Mouse (Mus musculus) WW6 (cell line): Measurements from ENCODE around the gene Rap1gap2.

Experiments
- DNase-seq: peaks from one replicate; pipeline ENCODE4 v3.0.0-alpha.2; 2013; ENCODE audit warnings: low read depth, low spot score

Rap1gap2 gene

GRCm38 (mm10) chr11:74462651-74463050, 148.1 kb downstream of the Rap1gap2 start:
- DNase-seq: no peak

DNA sequence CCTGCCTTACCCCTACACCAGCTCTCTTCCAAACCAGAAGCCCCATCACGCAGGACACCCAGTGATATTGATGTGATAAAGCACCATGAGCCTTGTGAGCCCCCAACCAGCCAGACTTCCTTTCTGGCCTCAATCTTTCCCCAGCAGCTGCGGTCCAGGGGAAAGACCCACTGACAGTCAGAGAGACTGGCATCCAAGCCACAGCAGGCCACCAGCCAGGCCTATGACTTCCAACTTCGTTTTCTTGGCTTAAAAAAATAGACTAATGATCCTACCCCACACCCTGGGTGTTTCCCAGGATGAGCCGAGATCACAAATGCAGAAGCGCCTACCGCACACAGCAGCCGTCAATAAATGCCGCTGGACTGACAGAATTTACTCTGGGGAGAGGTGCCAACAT, 151.1 kb downstream of the Rap1gap2 start:
- no peak for DNase-seq

GRCm38 (mm10) chr11:74458400-74458799, 152.3 kb downstream of the Rap1gap2 start:
- DNase-seq: no peak

DNA sequence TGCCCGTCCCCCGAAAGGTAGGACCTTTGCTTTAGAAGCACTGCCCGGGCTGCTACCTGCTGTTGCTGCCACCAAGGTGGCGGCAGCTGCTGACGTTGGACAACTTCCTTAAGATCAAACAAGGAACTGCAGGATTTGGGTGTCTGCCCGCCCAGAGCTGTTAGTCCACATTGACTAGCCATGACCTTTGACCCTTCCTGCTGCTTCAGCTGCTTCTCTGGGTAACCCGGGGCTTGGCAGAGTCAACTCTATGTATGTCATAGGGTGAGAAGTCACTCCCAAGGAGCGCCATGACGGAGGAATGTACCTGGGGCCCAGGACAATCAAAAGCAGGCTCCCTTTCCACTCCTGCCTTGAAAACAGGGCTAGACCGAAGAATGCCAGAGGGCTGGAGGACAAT, 153.5 kb downstream of the Rap1gap2 start:
- DNase-seq: no peak

DNA sequence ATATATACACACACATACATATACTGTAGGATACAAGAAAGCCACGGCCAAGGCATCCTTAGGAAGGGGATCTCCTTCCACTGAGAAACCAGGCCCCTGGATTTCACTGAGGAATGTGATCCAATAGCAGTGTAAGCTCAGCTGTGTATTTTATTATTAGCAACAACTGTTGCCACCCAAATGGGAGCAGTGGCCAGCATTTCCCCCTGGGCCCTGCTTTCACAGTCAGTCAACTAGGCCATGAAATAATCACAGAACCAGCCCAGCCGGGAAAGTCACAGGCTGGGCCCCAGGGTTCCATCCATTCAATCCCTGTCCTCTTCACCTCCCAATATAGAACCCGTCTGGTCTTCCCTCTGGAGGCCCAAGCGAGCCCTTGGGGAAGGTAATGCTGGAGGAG, 162.2 kb downstream of the Rap1gap2 start:
- no peak for DNase-seq

DNA sequence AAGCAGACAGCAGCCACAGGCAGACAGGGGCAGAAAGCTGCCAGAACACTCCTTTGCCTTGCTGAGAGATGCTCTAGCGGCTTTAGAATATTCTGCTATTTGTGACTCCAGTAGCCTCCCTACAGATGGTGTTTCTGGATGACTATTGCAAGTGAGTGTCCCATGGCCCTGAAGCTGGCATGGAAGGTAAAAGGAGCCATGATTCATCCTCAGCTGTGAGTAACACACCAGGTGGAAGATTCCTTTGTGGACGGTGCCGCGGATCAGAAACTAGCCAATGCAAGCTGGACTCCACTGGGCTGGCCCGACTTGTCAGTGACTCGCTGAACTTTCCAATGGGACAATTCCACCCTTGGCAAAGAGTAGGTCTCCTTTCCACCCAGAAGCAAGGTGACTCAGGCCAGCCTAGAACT, 162.7 kb downstream of the Rap1gap2 start:
- DNase-seq: no peak

DNA sequence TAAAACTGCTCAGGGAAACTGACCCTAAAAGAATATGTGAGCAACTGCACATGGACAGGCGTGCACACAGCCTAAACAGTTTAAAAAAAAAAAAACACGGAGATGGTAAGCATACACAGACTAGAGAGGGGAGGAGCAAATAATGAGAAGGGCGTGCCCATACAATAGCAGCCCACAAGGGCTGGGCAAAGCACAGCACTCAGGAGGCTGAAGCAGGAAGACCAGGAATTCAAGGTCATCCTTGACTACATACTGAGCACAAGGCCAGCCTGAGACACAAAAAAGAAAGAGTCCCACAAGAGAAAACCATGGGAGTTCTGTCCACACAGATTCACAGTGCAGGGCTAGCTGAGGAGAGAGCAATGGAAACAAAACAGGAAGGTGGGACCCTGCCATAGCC, 165.1 kb downstream of the Rap1gap2 start:
- DNase-seq: no peak

- no peak for DNase-seq
These were observed 166.8 kb downstream of the Rap1gap2 start for GRCm38 (mm10) chr11:74443924-74444256.

GRCm38 (mm10) chr11:74443147-74443923, 167.4 kb downstream of the Rap1gap2 start:
- no peak for DNase-seq

- DNase-seq: no peak
These were observed 168.3 kb downstream of the Rap1gap2 start for GRCm38 (mm10) chr11:74442396-74442795.

DNA sequence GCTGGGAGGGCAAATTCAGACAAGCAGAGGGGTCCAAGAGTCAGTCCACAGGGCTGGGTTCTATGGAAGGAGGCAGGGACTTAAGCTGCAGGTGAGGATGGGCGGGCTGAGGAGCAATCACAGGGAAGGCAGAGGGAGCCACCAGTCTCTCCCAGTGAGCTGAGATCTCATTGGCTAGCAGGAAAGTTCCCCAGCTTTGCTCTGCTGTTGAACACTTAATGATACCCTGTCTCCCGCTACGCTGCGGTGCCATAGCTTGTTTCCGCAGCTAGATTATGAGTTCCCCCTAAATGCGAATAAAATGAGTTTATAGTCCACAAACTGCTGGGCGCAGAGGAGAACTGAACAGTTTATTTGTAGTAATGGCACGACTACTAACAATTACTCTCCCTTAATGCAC, 170.6 kb downstream of the Rap1gap2 start:
- no peak for DNase-seq

DNA sequence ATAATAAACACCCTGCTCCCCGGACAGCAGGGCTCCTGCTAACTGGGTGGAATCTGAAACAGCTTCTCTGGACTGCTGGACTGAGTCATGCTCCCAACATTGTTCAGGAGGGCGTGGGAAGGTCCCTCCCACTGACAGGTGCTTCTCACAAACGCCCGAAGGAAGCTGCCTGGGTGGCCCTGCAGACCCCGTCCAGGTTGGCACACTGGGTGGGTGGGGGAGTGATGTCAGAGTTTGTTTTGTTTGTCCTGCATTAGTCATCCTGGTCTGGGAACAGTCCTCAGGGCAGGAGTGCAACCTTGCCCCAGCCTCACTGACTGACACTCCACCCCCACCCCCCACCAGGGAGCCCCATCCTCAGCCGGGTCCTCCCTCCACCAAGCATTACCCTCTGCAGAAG, 171.5 kb downstream of the Rap1gap2 start:
- DNase-seq: no peak

- DNase-seq: no peak
These were observed 172.5 kb downstream of the Rap1gap2 start for GRCm38 (mm10) chr11:74438249-74438648.

DNA sequence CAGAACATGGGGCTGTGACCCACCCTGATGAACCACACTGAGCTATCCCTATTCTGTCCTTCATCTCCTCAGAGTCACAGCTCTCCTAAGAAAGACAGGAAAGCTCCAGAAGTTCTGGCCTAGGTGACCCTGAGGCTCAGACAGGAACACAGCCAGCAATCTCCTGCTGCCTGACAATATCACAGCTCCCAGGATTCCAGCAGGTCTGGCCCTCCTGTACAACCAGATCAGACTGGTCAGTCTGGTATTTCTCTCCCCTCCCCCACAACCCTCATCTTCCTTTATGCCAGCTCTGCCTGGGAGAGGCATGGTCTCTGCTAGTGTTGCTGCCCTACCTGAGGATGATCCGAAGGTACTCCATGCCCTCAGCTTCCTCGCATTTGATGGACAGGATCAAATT, 175.3 kb downstream of the Rap1gap2 start:
- DNase-seq: no peak

DNA sequence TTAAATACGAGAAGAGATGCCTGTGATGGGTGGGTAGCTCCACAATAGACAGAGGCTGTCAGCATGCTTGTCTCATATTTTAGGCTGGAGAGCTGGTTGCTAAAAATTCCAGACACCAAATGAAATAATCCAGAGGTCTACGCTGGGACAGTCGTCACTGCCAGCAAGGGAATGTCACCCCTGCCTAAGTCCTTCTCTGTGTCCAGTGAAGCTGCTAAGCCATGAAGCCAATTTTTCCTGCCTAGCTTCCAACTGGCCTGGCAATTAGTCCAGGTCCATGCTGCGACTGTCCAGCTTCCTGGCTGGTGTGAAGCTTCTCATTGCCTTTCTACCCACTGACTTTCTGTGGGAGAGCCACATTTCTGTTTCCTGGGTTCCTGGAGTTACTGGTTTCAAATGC, 177.7 kb downstream of the Rap1gap2 start:
- DNase-seq: no peak

DNA sequence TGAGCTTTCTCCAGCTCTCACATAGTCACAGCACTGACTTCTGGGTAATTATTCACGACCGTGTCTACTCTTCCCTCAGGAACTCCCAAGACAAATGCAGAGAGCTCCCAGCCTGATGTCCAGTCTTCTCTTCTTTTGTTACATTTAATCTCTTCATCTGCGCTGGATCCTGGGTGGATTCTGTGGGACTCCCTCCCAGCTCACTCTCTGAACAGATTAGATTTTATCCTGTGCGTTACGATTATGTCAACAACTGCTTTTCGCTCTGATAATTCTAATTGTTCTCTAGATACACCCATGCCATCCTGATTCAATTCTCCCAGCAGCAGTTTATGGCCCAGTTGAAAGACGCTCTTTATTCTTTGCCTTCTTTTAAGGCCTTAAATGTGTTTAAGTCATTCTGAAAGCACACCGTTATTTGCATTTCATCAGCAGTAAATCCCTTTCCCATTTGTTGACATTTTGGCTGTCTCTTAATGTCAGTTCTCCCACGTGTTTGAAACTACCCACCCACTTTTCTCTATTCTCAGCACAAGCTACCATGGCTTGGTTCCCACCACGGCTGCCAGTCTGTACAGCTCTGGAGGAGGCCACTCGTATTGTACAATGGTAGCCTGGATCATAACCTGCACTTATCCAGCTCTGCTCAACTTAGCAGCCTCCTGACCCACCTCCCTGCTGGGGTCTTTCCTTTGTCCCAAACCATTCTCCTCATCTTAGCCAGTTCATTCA, 180.8 kb downstream of the Rap1gap2 start:
- no peak for DNase-seq

DNA sequence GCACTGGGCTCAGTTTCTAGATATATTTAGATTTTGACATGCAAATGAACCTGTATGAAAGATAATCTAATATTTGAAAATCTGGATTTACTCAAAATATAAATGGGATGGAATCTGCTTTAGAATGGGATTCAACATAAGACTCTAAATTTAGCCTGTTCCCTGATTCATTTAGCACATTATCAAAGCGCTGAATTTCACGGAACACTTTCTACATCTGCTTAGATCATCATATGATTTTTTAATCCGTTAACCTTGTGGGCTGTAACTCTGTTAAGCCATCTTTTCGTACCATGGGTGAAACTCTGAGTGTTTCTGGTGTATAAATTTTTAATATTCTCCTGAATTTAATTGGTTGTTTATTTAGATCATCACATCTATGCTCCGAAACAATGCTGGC, 184.4 kb downstream of the Rap1gap2 start:
- DNase-seq: no peak

GRCm38 (mm10) chr11:74422019-74422418, 188.7 kb downstream of the Rap1gap2 start:
- DNase-seq: no peak

GRCm38 (mm10) chr11:74421151-74421550, 189.6 kb downstream of the Rap1gap2 start:
- DNase-seq: no peak

GRCm38 (mm10) chr11:74419601-74420000, 191.1 kb downstream of the Rap1gap2 start:
- DNase-seq: no peak

GRCm38 (mm10) chr11:74415736-74416135, 195.0 kb downstream of the Rap1gap2 start:
- DNase-seq: no peak

- DNase-seq: no peak
These were observed 196.6 kb downstream of the Rap1gap2 start for GRCm38 (mm10) chr11:74414112-74414511.

DNA sequence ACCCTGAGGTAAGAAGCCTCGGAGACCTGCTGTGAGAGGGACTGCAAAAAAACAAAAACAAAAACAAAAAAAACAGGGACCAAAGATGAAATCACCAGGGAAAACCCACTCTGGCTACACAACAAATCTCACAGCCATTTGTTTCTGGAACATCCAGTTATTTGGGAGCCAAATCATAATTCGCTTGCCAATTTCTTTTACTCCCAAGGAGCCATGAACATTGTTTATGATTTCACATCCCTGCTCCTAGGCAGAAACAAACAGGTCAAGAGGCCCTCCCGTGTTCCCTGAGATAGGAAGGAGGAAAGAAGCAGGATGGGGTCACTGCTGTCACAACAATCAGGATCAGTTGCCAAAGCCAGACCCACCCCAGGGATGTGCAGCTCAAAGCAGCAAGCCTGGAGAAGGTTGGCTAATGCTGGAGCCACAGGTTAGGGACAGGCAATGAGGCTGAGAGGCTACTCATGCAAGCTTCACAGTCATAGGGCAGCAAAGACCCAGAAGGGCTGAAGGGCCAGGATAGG, 197.2 kb downstream of the Rap1gap2 start:
- DNase-seq: no peak
